Mouse (Mus musculus) lung, adult 2 months (tissue): ENCODE results near the gene Sema4d.

Experiments used
- CTCF ChIP-seq: fragments of 200-500 bp; IDR thresholded peaks from 2 replicates; pipeline ENCODE4 v1.5.1; 2011; ENCODE audit warnings: mild to moderate bottlenecking, low read length, control low read depth; ENCODE audit not compliant: insufficient read depth
- POLR2A ChIP-seq: fragments of 200-500 bp; IDR thresholded peaks from 2 replicates; pipeline ENCODE4 v1.6.1; 2011; ENCODE audit warnings: low read depth, mild to moderate bottlenecking, control low read depth, low read length, borderline replicate concordance; ENCODE audit errors: extremely low read depth

GRCm38 (mm10) chr13:51759256-51759987 is 34.1 kb downstream of the Sema4d start:
- TF ChIP-seq CTCF (no peak), POLR2A (no peak)
